Mouse (Mus musculus) spleen, adult 2 months (tissue): ENCODE data around the gene Tmco1.

Source experiments
- CTCF ChIP-seq: fragments of 200-500 bp; IDR thresholded peaks from 2 replicates; pipeline ENCODE4 v1.5.1; 2011; ENCODE audit warnings: mild to moderate bottlenecking, inconsistent platforms; ENCODE audit not compliant: insufficient read depth, insufficient read length, insufficient replicate concordance; ENCODE audit errors: extremely low read depth
- POLR2A ChIP-seq: fragments of 200-500 bp; IDR thresholded peaks from 2 replicates; pipeline ENCODE4 v1.6.1; 2011; ENCODE audit warnings: low read depth, low read length, inconsistent platforms

DNA sequence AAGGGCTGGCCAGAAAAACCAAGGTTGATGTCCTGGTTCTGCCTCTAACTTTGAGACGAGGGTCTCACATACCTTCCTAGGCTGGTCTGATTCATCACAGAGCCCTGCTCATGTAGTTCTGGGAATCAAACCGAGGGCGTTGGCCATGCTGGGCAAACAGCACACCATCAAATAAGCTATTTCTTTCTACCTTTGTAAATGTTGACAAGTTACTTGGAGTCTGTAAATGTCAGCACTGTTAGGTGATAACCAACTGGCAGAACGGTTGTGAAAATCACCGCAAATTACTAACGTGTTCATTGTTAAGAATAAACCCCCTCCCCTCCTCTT, 17.9 kb upstream of the Tmco1 start:
- TF ChIP-seq CTCF (no peak), POLR2A (no peak)
